Mouse (Mus musculus): ENCODE results near the gene Camkmt.

Gene Camkmt

GRCm38 (mm10) chr17:85507089-85507460 lies 416.7 kb downstream of the Camkmt start:
- DNase-seq = no peak
